Mouse (Mus musculus) adrenal gland, postnatal 36 days (tissue): ENCODE measurements around the gene Mrpl41. TPM values are rescaled to one million over a fixed set of nuclear protein-coding genes. Genes with fewer than 3 reads are reported as not detected.

ENCODE experiments used
- DNase-seq, 2 experiments: peaks; one replicate each; pipeline ENCODE4 v3.0.0; 2021; ENCODE audit warnings: mixed read lengths in 1 of 2
- long read RNA-seq, 2 experiments: library from polyadenylated mRNA; stranded (forward); transcript quantifications; one replicate each; pipeline ENCODE4 v2.0.0; 2021; ENCODE audit warnings: borderline sequencing depth in 2 of 2
- total RNA-seq, 2 experiments: library from RNA; stranded (reverse); gene quantifications; 2 replicates each; pipeline ENCODE4 v1.2.3; 2021

Gene Mrpl41
- 100 to 1,000 TPM in 1 of 2 experiments, 10 to 100 TPM in 1; 90.9 to 115 TPM for total RNA-seq
- long read RNA-seq, experiment 1, transcript Mrpl41-201 (2 exons, 776 nt) = major isoform, 127 of 133 reads
- long read RNA-seq, experiment 1, partial matches to known transcripts = 0 of 133 reads
- long read RNA-seq, experiment 1, other reads (novel, unspliced or antisense) = 6 of 133 reads
- long read RNA-seq, experiment 2, transcript Mrpl41-201 (2 exons, 776 nt) = major isoform, 32 of 34 reads
- long read RNA-seq, experiment 2, partial matches to known transcripts = 0 of 34 reads
- long read RNA-seq, experiment 2, other reads (novel, unspliced or antisense) = 2 of 34 reads

DNA sequence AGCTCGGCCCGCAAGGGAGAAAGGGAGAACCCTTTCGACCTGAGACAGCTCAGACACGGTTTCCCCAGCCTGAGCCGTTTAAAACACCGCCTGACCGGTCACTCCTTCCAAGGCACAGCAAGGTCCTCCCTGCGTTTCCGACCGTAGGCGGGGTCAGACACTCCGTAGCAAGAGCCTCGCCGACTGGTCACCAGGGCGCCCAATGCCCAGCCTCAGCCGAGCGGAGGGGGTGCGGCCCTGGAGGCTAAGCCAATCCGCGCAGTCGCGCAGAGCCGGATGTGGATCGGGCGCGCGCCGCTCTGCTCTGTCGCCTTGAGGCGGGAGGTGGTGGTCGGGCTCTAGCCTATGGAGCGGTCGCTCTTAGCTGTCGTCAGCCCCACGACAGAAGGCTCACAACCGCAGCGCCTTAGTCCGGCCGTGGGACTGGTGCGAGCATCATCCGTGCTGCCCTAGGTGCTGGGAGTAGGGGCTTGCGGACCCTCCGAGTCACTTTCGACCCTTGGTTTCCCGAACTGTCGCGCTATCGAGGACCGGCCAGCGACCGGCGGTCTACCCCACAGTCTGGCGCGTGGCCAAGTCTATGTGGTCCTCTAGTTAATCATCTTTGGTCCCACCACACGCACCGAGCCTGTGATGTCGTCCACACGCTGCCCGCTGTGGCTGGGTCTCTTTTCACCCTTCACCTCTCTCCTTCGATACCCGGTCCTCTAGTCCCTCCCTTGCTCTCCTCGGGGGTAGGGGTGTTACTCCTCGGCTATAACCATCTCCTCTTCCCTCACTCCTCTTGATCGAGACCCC, at the start of gene Mrpl41:
Gene Mrpl41 (minus strand): TSS at position 193 of the 798 bp plus-strand sequence.
- DNase-seq = peak; percentile 98 to 99

DNA sequence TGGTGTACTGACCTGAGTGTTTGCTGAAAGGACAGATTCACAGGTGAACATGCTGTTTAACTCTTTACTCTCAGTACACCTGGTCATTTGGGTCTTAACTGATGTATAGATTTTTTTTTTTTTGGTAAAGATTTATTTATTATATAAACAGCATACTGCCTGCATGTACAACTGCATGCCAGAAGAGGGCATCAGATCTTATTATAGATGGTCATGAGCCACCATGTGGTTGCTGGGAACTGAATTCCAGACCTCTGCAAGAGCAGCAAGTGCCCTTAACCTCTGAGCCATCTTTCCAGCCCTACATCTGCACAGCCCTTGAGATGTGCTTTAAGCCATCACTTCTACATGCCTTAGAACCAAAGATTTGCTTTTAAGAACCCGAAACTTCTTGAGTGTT, 47.8 kb upstream of the Mrpl41 start:
- no peak for DNase-seq

DNA sequence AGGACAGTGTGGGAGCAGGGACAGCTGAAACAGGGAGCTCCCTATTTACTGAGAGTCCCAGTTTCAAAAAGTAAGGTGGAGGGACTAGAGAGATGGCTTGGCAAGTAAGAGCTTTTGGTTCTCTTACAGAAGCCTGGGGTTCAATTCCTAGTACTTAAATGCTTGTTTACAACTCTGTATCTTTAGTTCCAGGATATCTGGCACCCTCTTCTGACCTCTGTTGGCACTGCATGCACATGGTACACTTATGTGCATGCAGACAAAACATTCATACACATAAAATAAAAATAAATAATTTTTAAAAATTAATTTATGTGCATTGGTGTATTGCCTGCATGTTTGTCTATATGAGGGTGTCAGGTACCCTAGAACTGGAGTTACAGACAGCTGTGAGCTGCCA, 33.4 kb upstream of the Mrpl41 start:
- peak in 1 of 2 experiments; percentile 15 for DNase-seq

DNA sequence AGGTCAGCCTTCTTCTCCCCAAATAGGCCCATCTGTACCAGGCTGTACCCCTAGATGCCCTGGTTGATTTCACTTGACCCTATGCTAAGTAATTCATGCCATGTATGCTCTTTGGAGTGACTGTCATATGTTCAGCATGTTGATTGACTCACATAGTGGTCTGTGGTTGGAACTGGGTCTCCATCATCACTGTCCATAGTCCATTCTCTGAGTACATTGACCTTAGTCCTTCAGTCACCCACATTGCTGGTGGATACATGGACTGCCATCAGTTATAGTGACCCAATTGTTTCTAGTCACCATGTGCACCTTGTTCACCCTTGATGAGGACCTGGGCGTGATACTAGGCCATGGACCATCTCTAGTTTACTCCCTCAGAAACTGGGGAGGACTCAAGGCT, 31.9 kb upstream of the Mrpl41 start:
- no peak for DNase-seq

DNA sequence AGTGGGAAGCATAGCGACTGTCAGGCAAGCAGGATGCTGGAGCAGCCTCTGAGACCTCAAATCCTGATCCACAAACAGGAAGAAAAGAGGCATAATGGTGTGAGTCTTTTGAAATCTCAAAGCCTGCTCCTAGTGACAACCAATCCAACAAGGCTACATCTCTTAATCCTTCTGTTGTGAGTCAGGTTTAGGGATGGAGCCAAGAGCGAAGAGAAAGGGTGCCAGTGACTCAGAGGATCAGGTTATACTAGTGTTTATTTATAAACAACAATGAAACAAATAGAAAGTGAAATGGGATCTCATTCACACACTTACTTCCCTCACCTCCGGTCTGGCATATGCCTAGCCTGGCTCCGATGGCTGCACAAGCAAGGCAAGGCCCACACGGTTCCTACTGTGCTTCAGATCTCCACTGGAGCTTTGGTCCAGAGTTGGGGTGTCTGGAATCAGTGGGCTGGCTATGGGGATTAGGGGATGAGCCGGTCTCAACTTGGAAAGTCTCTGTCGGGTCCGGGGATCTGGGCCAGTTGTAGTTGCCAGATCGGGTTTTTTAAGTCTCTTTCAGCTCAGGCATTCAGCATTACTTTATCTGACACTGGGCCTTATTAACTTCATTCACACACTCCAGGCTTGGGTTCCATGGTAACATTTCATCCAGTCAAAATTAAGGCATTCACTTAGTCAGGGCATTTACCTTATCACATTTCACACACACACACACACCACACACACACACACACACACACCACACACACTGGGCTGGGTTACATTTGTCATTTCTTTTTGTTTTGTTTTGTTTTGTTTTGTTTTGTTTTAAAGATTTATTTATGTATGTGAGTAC, 29.3 kb upstream of the Mrpl41 start:
- DNase-seq = no peak

DNA sequence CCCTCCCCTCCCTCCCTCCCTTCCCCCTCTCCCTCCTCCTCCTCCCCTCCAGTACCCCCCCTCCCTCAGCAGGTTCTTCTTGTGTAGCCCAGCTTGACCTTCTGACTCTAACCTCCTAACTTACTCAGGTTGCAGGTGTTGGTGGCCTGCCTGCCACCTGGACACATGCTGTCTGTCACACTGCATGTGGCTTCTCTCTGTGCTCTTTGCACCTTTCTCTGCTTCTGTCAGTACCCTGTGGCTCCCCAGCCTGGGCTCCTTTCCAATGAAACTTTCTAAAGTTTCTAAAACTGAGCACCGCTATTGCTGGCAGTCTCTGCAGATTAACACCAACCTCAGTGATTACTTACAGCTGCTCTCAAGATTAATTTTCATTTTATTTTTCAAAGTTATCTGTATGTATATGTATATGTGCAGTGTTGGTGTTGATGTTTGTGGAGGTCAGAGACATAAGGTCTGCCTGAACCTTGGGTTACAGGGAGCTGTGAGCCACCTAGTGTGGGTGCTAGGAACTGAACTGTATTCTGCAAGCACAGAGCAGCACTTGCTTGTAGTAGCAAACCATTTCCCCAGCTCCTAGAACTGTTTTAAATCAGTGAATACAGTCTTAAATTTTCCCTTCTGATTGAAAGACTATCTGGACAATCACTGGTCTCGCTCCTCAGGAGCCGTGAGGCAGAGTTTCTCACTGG, 25.8 kb upstream of the Mrpl41 start:
- DNase-seq = peak; percentile 59 to 73

DNA sequence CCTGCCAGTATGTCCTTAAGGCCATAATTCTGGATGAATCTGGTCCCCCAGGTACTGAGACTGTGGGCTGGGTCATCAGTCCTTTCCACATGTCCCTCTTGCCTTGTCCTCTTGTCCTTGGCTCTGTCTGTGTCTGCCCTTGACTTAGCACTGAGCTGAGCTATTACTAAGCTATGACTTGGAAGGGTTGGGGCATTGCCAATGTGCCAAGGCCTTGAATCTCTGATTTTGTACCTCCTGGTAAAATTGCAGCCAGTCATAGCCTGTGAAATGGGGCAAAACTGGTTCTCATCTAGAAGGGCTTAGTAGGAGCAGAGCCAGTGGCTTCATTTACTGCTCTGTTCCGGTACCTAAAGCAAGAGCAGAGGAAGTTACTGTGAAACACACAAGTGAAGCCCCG, 21.6 kb upstream of the Mrpl41 start:
- peak; percentile 84 to 91 for DNase-seq

DNA sequence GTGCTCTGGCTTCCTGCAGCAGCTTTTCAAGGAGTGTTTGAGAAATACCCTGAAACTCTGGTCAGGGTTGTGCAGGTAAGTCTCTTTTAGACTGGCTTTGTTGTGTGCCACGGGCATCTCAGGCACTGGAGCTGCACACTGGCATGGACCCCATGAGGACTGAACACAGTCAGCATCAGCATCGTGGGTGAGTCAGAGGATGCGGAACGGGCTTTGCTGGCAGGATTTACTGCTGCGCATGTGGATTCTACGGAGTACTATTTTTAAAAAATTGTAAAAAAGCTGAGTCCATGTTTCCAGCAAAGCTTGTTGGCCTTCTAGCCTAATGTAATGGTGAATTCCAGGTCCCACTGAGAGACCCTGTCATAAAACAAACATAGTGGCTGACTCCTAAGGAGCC, 20.4 kb upstream of the Mrpl41 start:
- DNase-seq = peak; percentile 67 to 71

DNA sequence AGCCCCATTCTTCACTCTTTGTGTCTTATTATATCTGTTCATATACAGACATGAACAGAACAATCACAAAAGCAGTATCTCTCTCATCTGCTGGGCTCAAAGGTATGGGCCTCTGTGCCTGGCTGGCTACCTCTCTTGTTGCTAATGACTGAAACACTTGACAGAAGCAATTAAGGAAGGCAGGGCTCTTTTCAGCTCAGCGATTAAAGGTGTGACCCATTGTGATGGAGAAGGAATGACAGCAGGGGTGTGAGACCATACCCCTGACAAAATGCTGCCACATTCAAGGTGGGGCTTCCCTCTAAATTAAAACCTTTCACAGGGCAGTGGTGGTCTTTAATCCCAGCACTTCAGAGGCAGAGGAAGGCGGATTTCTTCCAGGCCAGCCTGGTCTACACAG, 12.9 kb upstream of the Mrpl41 start:
- no peak for DNase-seq

DNA sequence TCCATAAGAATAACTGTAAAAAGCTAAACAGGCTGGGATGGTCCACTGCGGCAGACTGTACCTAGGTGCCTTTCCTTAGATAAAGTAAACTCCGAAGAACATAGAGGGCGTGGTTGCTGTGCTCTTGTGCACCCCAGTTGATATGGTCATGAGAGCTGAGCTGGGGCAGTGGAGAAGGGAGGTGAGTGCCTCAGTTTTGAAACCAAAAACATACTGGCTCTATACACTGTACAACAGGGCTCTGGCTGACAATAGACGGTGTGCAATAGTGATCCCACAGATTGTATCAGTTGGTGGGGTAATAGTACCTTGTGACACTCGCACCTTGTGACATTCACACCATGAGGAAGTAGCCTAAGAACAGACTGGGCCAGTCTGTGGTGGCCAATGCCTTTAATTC, 2.1 kb upstream of the Mrpl41 start:
- DNase-seq = no peak

DNA sequence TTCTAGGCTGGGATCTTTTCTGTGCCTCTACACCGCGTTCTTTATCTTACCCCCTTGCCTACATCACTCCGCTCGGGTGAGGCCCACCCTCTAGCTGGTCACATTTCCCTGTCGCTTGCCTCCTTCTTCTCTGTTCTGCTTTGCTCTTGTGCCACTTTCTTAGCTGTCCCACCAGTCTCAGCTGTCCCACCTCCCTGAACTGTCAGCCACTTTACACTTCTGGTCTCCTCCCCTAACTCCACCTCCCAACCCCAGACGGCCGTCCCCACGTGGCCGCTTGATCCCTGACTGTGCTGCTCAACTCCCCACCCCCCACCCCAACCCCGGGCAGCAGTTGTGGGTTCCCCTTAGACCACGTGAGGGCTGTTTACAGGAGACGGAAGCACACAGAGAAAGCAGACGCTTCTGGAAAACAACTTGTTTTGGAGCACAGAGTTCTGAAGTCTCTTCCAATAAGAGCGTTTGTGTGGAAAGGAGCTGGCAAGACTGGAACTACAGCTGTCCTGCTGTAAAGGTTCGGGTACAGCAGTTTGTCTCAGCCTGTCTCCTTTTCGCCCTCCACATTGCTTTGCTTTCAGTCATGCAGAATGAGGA, 903 bp upstream of the Mrpl41 start, which contains the start of gene Pnpla7:
Gene Pnpla7 (plus strand): TSS at position 330 of the 594 bp plus-strand sequence.
- DNase-seq = peak; percentile 91

DNA sequence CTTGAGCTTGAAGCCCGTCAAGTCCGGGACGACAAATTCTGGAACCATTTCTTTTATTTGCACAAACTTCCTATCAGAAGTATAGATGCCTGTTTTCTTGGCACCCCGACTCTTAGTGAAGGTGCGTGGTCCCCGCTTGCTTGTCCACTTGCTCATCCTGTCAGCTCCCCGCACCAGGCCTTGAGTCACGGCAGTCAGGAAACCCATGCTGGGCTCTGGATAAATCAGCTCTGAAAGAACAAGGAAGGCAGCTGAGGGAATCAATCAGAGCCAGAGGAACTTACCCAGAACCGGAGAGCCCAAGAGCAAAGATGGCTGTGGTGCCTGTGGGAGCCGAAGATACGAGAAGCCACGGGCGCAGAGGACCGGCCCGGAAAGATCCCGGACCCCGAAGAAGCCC, 446 bp downstream of the Mrpl41 start:
- DNase-seq = peak; percentile 30 to 41

DNA sequence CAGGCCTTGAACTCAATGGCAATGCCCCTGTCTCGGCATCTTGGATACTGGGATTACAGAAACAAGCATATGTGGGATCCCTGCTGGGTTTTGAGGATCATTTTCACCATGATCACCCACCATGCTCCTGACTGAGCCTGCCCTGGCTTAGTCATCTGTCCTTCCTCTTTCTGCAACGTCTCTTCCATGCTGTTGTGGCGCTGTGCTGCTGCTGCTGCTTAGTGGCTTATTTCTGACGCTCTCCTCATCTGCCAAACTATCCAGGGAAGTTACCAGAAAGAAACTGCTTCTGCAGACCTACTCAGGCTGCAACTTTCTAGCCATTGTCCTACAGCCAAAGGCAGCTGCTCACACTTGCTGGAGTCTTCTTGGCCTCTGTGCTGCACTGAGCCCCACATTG, 4.5 kb downstream of the Mrpl41 start:
- peak in 1 of 2 experiments; percentile 11 for DNase-seq

DNA sequence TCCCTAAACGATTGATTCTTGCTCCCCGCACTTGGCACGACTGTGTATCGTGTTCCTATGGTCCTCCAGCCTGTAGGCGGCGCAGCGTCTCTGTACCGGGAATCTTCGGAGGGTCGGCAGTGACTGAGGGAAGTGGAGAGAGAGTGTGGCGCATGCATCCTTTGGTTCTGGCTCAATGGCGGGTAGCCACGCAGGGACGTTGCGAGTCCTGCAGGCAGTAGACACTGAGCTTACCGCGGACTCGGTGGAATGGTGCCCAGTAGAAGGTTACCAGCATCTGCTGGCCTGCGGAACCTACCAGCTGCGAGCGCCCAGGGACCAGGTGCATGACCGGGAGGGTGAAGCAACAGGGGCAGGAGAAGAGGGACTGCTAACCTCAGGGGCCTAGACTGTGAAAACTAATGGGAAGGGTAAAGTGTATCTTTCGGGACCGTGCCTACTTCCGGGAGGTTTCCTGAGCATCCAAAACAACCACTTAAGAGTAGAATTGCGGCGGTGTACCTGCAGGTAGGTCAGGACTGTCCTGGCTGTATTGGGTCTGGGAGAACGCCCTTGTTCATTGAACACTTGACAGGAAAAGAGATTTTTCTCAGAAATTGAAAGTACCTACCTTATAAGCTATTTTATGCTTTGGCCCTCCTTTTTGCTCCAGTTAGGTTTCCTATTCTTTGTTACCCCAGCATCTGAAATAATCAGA, 12.4 kb downstream of the Mrpl41 start, which contains the start of gene Dph7:
Gene Dph7 (plus strand): TSS at position 97 of the 697 bp plus-strand sequence.
- peak; percentile 88 to 90 for DNase-seq

DNA sequence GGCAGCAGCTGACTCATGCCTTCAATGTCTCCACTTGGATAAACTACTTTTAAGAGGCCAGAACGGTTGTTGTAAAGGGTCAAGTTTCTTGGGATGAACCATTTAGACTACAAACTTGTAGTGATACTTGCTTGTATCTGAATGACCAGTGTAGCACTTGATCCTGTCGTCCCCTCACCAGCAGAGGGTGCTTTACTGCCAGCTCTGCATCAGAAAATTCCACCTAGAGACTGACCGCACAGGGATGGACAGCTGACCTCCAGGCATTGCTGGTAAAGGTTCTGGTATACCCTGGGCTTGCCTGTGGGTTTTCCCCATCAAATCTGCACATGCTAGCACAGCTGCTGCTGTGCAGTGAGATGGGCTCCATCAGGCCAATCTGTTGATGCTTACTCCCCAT, 14.0 kb downstream of the Mrpl41 start:
- DNase-seq = peak; percentile 53 to 71

DNA sequence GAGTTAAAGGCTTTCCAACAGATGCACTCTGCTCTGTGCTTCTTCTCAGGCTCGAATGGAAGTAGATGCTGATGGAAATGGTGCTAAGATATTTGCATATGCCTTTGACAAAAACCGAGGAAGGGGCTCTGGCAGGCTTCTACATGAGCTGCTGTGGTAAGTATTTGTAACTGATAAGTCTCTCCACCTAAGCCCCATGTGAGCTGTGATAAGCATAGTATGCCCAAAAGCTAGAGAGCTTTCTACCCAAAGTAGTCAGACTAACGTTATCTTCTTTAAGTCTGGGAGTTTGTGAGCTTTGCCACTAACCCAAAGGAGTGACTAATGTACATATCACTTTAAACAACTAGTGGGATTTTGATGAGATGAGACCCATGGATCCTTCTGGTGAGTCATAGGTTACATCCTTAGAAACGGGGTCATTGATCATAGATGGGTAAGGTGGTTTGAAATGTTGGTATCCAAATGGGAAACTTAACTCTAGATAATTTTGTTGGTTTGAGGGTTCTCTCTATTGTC, 22.3 kb downstream of the Mrpl41 start:
- DNase-seq = no peak

DNA sequence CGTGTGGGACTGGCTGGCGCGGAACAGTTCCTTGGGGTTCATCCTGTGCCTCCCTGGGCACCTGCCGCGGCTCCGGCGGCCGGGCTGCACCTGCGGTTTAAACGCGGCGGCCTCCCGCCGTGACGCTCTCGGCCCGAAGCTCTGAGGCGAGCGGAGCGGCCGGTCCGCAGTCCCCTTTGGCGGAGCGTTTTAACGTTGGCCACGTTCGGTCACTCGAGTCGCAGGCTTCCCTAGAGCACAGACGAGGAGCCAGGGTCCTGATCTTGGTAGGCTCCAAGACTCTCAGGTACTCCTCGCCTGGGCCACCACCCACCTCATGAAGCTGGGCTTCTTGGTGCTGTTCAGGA, 24.7 kb downstream of the Mrpl41 start:
- peak in 1 of 2 experiments; percentile 38 for DNase-seq

DNA sequence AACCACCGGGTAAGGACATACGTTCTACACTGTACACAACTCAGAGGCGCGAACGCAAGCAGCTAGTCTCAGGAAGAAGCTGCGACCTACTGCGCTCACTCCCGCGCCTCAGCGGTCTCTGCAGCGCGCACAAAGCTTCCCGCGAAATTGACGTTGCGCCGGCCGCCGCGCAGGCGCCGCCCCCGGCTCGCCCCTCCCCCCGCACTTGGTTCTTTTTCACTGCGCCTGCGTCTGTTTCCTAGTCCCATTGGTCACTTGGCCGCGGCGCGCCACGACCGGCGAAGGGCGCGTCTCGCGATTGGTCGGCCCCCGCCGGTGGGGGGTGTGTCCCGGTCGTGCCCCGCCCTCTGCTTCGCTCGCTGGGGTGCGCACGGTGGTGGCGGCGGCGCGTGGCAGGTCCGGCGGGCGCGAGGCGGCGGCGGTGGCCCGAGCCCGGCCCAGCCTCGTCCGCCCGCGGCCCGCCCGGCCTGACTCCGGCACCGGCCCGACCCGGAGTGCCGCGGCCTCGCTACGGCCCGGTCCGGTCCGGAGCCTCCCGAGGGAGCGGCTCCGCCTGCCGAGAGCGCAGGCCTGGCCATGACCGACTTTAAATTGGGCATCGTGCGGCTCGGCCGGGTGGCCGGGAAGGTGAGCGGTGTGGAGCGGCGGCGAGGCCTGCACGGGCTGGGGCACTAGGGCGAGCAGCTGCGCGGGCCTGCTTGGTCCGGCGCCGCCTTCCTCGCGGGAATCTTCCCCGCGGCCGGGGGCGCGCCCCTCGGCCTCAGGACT, 25.3 kb downstream of the Mrpl41 start, which contains the start of gene Zmynd19:
Gene Zmynd19 (plus strand): TSS at position 372 of the 768 bp plus-strand sequence.
- DNase-seq = peak; percentile 99 to 100

DNA sequence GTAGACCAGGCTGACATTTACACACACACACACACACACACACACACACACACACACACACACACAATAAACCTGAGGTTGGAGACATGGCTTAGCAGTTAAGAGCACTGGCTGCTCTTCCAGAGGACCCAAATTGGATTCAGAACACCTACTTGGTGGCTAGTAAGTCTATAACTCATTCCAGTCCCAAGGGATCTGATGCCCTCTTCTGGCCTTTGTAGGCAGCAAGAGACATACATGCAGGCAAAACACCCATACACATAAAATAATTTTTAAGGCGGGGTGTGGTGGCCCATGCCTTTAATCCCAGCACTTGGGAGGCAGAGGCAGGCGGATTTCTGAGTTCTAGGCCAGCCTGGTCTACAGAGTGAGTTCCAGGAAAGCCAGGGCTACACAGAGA, 30.6 kb downstream of the Mrpl41 start:
- DNase-seq = peak; percentile 17 to 57

DNA sequence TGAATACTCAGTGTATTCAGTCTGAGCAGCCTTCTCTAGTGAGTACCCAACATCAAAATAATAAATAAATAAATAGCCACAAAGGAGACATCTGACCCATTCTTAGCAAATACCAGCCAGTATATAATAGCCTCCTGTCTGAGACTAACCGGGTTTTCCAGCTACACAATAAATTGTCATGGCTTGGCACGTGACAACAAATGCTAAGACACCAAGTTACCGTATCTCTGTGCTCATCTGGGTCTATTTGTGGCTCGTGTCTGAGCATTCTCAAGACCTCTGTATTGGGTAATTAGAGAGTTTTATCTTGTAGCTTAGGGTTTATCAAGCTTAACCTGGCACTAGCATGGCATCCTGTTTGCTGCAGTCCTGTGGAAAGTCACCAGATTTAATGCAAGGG, 32.8 kb downstream of the Mrpl41 start:
- no peak for DNase-seq
